Mouse (Mus musculus): ENCODE measurements around the gene Odc1. TPM values are rescaled to one million over a fixed set of nuclear protein-coding genes. Genes with fewer than 3 reads are reported as not detected.

The Odc1 gene
- total and polyA plus RNA-seq, 2 experiments from 2014 or later = 102 to 181 TPM

GRCm38 (mm10) chr12:17530825-17531224 is 13.8 kb upstream of the Odc1 start:
- no peaks in the 10 kb centered on the region for H3K4me1 ChIP-seq (ENCODE audit: insufficient read depth, low read length)
- ATAC-seq (ENCODE audit: low FRiP score) (no peak), DNase-seq (ENCODE audit: low spot score) (no peak)
- H3K9me3 ChIP-seq (ENCODE audit: low read length) = no peaks in the 10 kb centered on the region
- H3K36me3 ChIP-seq (ENCODE audit: insufficient read depth, low read length) = no peaks in the 10 kb centered on the region
- H3K9ac ChIP-seq (replicated peaks; ENCODE audit: low read length, poor library complexity, severe bottlenecking) = no peak overlapping the region
- H3K4me3 ChIP-seq (ENCODE audit: low read depth, low read length) = no peak overlapping the region
- 89% methylated on average over 4 of the region's 4 CpGs for WGBS
- no peak overlapping the region for H3K27ac ChIP-seq (ENCODE audit: low read depth, low read length)
- no peaks in the 10 kb centered on the region for H3K27me3 ChIP-seq (ENCODE audit: insufficient read depth, low read length)
- no peak for TF ChIP-seq CTCF (IDR thresholded peaks at IDR 0.05)
- H3K4me2 ChIP-seq (ENCODE audit: low read depth, low read length, poor library complexity, severe bottlenecking) = no peak overlapping the region

- 91% methylated on average over 3 of the region's 3 CpGs for WGBS
- H3K36me3 ChIP-seq (ENCODE audit: insufficient read depth, low read length) = no peaks in the 10 kb centered on the region
- H3K4me3 ChIP-seq (ENCODE audit: low read depth, low read length) = no peak overlapping the region
- no peak overlapping the region for H3K4me2 ChIP-seq (ENCODE audit: low read depth, low read length, poor library complexity, severe bottlenecking)
- no peaks in the 10 kb centered on the region for H3K4me1 ChIP-seq (ENCODE audit: insufficient read depth, low read length)
- TF ChIP-seq CTCF (IDR thresholded peaks at IDR 0.05) = no peak
- H3K27ac ChIP-seq (ENCODE audit: low read depth, low read length) = no peak overlapping the region
- no peak overlapping the region for H3K9ac ChIP-seq (replicated peaks; ENCODE audit: low read length, poor library complexity, severe bottlenecking)
- no peak for ATAC-seq (ENCODE audit: low FRiP score)
- H3K27me3 ChIP-seq (ENCODE audit: insufficient read depth, low read length) = no peaks in the 10 kb centered on the region
- DNase-seq (ENCODE audit: low spot score) = no peak
- no peaks in the 10 kb centered on the region for H3K9me3 ChIP-seq (ENCODE audit: low read length)
Observed at GRCm38 (mm10) chr12:17536222-17536621, 8.4 kb upstream of the Odc1 start.

DNA sequence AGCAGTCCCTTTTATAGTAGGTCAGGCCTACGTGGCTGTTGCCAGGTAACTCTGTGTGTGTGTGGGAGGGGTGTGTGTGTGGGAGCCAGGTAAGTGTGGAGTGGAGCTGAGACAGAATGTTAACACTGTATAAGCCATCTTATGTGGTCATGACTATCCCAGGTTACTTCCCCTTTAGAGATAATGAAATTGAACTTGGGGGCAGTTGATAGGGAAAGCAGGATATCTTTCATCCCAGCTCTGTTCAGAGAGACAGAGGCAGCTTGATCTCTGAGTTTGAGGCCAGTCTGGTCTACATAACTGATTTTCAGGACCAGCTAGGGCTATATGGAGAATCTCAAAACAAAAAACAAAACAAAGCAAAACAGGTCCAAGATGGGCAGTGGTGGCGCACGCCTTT is 7.4 kb upstream of the Odc1 start:
- no peaks in the 10 kb centered on the region for H3K36me3 ChIP-seq (ENCODE audit: insufficient read depth, low read length)
- no peaks in the 10 kb centered on the region for H3K9me3 ChIP-seq (ENCODE audit: low read length)
- ATAC-seq (ENCODE audit: low FRiP score) (no peak), DNase-seq (ENCODE audit: low spot score) (no peak)
- H3K4me3 ChIP-seq (ENCODE audit: low read depth, low read length) = no peak overlapping the region
- no peak for TF ChIP-seq CTCF (IDR thresholded peaks at IDR 0.05)
- no peak overlapping the region for H3K27ac ChIP-seq (ENCODE audit: low read depth, low read length)
- 88% methylated on average over 3 of the region's 3 CpGs for WGBS
- no peaks in the 10 kb centered on the region for H3K27me3 ChIP-seq (ENCODE audit: insufficient read depth, low read length)
- H3K4me2 ChIP-seq (ENCODE audit: low read depth, low read length, poor library complexity, severe bottlenecking) = no peak overlapping the region
- no peaks in the 10 kb centered on the region for H3K4me1 ChIP-seq (ENCODE audit: insufficient read depth, low read length)
- no peak overlapping the region for H3K9ac ChIP-seq (replicated peaks; ENCODE audit: low read length, poor library complexity, severe bottlenecking)

- Histone ChIP-seq H3K4me1 (ENCODE audit: insufficient read depth, low read length) (no peaks in the 10 kb centered on the region), H3K36me3 (ENCODE audit: insufficient read depth, low read length) (no peaks in the 10 kb centered on the region), H3K4me3 (ENCODE audit: low read depth, low read length) (no peak overlapping the region), H3K27me3 (ENCODE audit: insufficient read depth, low read length) (no peaks in the 10 kb centered on the region), H3K27ac (ENCODE audit: low read depth, low read length) (no peak overlapping the region), H3K9ac (replicated peaks; ENCODE audit: low read length, poor library complexity, severe bottlenecking) (no peak overlapping the region), H3K4me2 (ENCODE audit: low read depth, low read length, poor library complexity, severe bottlenecking) (no peak overlapping the region), H3K9me3 (ENCODE audit: low read length) (no peaks in the 10 kb centered on the region)
- TF ChIP-seq CTCF (IDR thresholded peaks at IDR 0.05) = no peak
- WGBS = 90% methylated on average over 3 of the region's 3 CpGs
- DNase-seq (ENCODE audit: low spot score) (no peak), ATAC-seq (ENCODE audit: low FRiP score) (no peak)
Observed at GRCm38 (mm10) chr12:17538087-17538486, 6.5 kb upstream of the Odc1 start.

GRCm38 (mm10) chr12:17539041-17539440 is 5.6 kb upstream of the Odc1 start:
- H3K9me3 ChIP-seq (ENCODE audit: low read length) = no peaks in the 10 kb centered on the region
- H3K9ac ChIP-seq (replicated peaks; ENCODE audit: low read length, poor library complexity, severe bottlenecking) = no peak overlapping the region
- H3K27ac ChIP-seq (ENCODE audit: low read depth, low read length) = no peak overlapping the region
- H3K4me2 ChIP-seq (ENCODE audit: low read depth, low read length, poor library complexity, severe bottlenecking) = no peak overlapping the region
- no peaks in the 10 kb centered on the region for H3K27me3 ChIP-seq (ENCODE audit: insufficient read depth, low read length)
- no peaks in the 10 kb centered on the region for H3K36me3 ChIP-seq (ENCODE audit: insufficient read depth, low read length)
- no peak overlapping the region for H3K4me3 ChIP-seq (ENCODE audit: low read depth, low read length)
- no peak for ATAC-seq (ENCODE audit: low FRiP score)
- no peak for DNase-seq (ENCODE audit: low spot score)
- WGBS = 62% methylated on average over 6 of the region's 6 CpGs
- no peaks in the 10 kb centered on the region for H3K4me1 ChIP-seq (ENCODE audit: insufficient read depth, low read length)
- TF ChIP-seq CTCF (IDR thresholded peaks at IDR 0.05) = no peak

GRCm38 (mm10) chr12:17540040-17540552 is 4.5 kb upstream of the Odc1 start:
- H3K27me3 ChIP-seq (ENCODE audit: insufficient read depth, low read length) = no peaks in the 10 kb centered on the region
- H3K9ac ChIP-seq (replicated peaks; ENCODE audit: low read length, poor library complexity, severe bottlenecking) = no peak overlapping the region
- ATAC-seq (ENCODE audit: low FRiP score) (no peak), DNase-seq (ENCODE audit: low spot score) (no peak)
- H3K9me3 ChIP-seq (ENCODE audit: low read length) = no peaks in the 10 kb centered on the region
- 80% methylated on average over 6 of the region's 6 CpGs for WGBS
- no peak overlapping the region for H3K4me3 ChIP-seq (ENCODE audit: low read depth, low read length)
- no peaks in the 10 kb centered on the region for H3K36me3 ChIP-seq (ENCODE audit: insufficient read depth, low read length)
- no peak overlapping the region for H3K4me2 ChIP-seq (ENCODE audit: low read depth, low read length, poor library complexity, severe bottlenecking)
- TF ChIP-seq CTCF (IDR thresholded peaks at IDR 0.05) = no peak
- no peaks in the 10 kb centered on the region for H3K4me1 ChIP-seq (ENCODE audit: insufficient read depth, low read length)
- H3K27ac ChIP-seq (ENCODE audit: low read depth, low read length) = no peak overlapping the region
